Mouse (Mus musculus) heart, adult 9 months (tissue): ENCODE measurements at regions not wholly inside any gene's neighbourhood (a gene's known extent, or its start where the extent isn't known, plus 50 kb on each side); places are given as distances from the start of the nearest gene placed in this dataset.

Experiments used
- DNase-seq, 2 experiments: peaks; one replicate each; pipeline ENCODE4 v3.0.0; 2022; ENCODE audit warnings: low spot score in 2 of 2

GRCm38 (mm10) chr6:14407754-14408153, 347.3 kb downstream of the Ppp1r3a start:
- no peak for DNase-seq

GRCm38 (mm10) chr6:14358280-14358679, 396.8 kb downstream of the Ppp1r3a start:
- DNase-seq = no peak
